Mouse (Mus musculus) midbrain, embryonic 16.5 days (tissue): ENCODE data around the gene Dhx34. TPM values are rescaled to one million over a fixed set of nuclear protein-coding genes. Genes with fewer than 3 reads are reported as not detected.
"Not testable (repeated sequence)": the region's sequence is repeated elsewhere in the genome, so short reads cannot be mapped to it uniquely, and the experiment has no call there.

ENCODE experiments used
- ATAC-seq: fragments of 200-750 bp; cut with Nextera tagmentation; 2 replicates; pipeline ENCODE4 v1.8.0; 2017; ENCODE audit warnings: moderate TSS enrichment
- H3K27ac ChIP-seq: fragments of 300-500 bp; sonication (generic); 2 replicates; pipeline ENCODE4 v1.5.1; 2014; ENCODE audit warnings: mild to moderate bottlenecking, low read length, mixed read lengths
- H3K27me3 ChIP-seq: fragments of 300-500 bp; sonication (generic); 2 replicates; pipeline ENCODE4 v1.6.1; 2014; ENCODE audit warnings: low read depth, low read length, mixed read lengths; ENCODE audit not compliant: control insufficient read depth, insufficient read depth
- H3K36me3 ChIP-seq: fragments of 300-500 bp; sonication (generic); 2 replicates; pipeline ENCODE4 v1.6.1; 2014; ENCODE audit warnings: mild to moderate bottlenecking, low read length, moderate library complexity, mixed read lengths; ENCODE audit not compliant: control insufficient read depth, insufficient read depth
- H3K4me1 ChIP-seq: fragments of 300-500 bp; sonication (generic); 2 replicates; pipeline ENCODE4 v1.6.1; 2014; ENCODE audit warnings: mild to moderate bottlenecking, low read length, mixed read lengths; ENCODE audit not compliant: control insufficient read depth, insufficient read depth
- H3K4me2 ChIP-seq: fragments of 300-500 bp; sonication (generic); 2 replicates; pipeline ENCODE4 v1.6.1; 2014; ENCODE audit warnings: mild to moderate bottlenecking, low read length, mixed read lengths
- H3K4me3 ChIP-seq: fragments of 300-500 bp; sonication (generic); 2 replicates; pipeline ENCODE4 v1.5.1; 2014; ENCODE audit warnings: low read depth, mild to moderate bottlenecking, low read length, moderate library complexity, mixed read lengths
- H3K9ac ChIP-seq: fragments of 300-500 bp; sonication (generic); 2 replicates; pipeline ENCODE4 v1.6.1; 2014; ENCODE audit warnings: low read depth, low read length, mixed read lengths
- H3K9me3 ChIP-seq: fragments of 300-500 bp; sonication (generic); replicated peaks from 2 replicates; pipeline ENCODE4 v1.6.1; 2014; ENCODE audit warnings: mild to moderate bottlenecking, low read length, mixed read lengths; ENCODE audit not compliant: control insufficient read depth, poor library complexity, severe bottlenecking
- WGBS: fragments of 180-500 bp; shearing (Covaris S2); extraction: QIAGEN DNeasy Blood & Tissue Kit; methylation state at CpG from one replicate; pipeline ENCODE4 v1.1.7; 2014; 5-methylcytosine and 5-hydroxymethylcytosine counted together
- polyA plus RNA-seq: library from polyadenylated mRNA; unstranded; fragments of >200 nt; fragmentation: Nextera tagmentation; extraction: Ambion mirVana; gene quantifications from 2 replicates; pipeline ENCODE4 v1.2.1, GENCODE M21; 2015

The Dhx34 gene
- polyA plus RNA-seq, 1 experiment from 2014 or later, result 14.3 TPM

- not testable (repeated sequence) for H3K4me1 ChIP-seq, H3K4me2 ChIP-seq
- 83% methylated on average over 4 of the region's 4 CpGs for WGBS
These were observed 34.1 kb upstream of the Dhx34 start for GRCm38 (mm10) chr7:16255963-16256362.

GRCm38 (mm10) chr7:16254195-16254594 is 32.4 kb upstream of the Dhx34 start:
- WGBS, result 72% methylated on average over 4 of the region's 4 CpGs
- ATAC-seq, result no peak
- no peak overlapping the region for H3K4me3 ChIP-seq
- no peaks in the 10 kb centered on the region for H3K36me3 ChIP-seq
- H3K4me2 ChIP-seq, result no peak overlapping the region
- H3K27me3 ChIP-seq, result no peaks in the 10 kb centered on the region
- H3K9me3 ChIP-seq, result no peaks in the 10 kb centered on the region
- H3K9ac ChIP-seq, result no peak overlapping the region
- no peaks in the 10 kb centered on the region for H3K4me1 ChIP-seq
- no peak overlapping the region for H3K27ac ChIP-seq

More at GRCm38 (mm10) chr7:16255963-16256362, 34.1 kb upstream of the Dhx34 start:
- not testable (repeated sequence) for H3K9ac ChIP-seq, ATAC-seq, H3K27me3 ChIP-seq, H3K36me3 ChIP-seq, H3K4me3 ChIP-seq, H3K27ac ChIP-seq, H3K9me3 ChIP-seq

- Histone ChIP-seq H3K4me1 (no peaks in the 10 kb centered on the region), H3K27ac (no peak overlapping the region), H3K27me3 (no peaks in the 10 kb centered on the region), H3K4me2 (no peak overlapping the region), H3K4me3 (no peak overlapping the region), H3K36me3 (no peaks in the 10 kb centered on the region), H3K9me3 (no peaks in the 10 kb centered on the region), H3K9ac (no peak overlapping the region)
- no peak for ATAC-seq
- WGBS, result 81% methylated on average over 5 of the region's 5 CpGs
These were observed 28.9 kb upstream of the Dhx34 start for GRCm38 (mm10) chr7:16250687-16251086.

GRCm38 (mm10) chr7:16245958-16246357 is 24.1 kb upstream of the Dhx34 start:
- 67% methylated on average over 1 of the region's 4 CpGs for WGBS
- H3K9me3 ChIP-seq, result no peaks in the 10 kb centered on the region
- H3K27ac ChIP-seq, result no peak overlapping the region
- no peaks in the 10 kb centered on the region for H3K4me1 ChIP-seq
- H3K4me3 ChIP-seq, result no peak overlapping the region
- no peak for ATAC-seq
- H3K9ac ChIP-seq, result no peak overlapping the region
- H3K36me3 ChIP-seq, result no peaks in the 10 kb centered on the region
- H3K27me3 ChIP-seq, result no peaks in the 10 kb centered on the region
- H3K4me2 ChIP-seq, result no peak overlapping the region

GRCm38 (mm10) chr7:16244067-16244466 is 22.2 kb upstream of the Dhx34 start, which contains the start of gene C5ar2:
Gene C5ar2, minus strand, starts transcription at chr7:16244154.
- Histone ChIP-seq H3K4me3 (no peak within 1 kb of the TSS), H3K9me3 (no peaks in the 10 kb centered on the region), H3K4me1 (no peaks in the 10 kb centered on the region), H3K36me3 (no peaks in the 10 kb centered on the region), H3K27ac (no peak within 1 kb of the TSS), H3K4me2 (no peak within 1 kb of the TSS), H3K9ac (no peak within 1 kb of the TSS), H3K27me3 (no peaks in the 10 kb centered on the region)
- WGBS, result 81% methylated on average over 5 of the region's 5 CpGs
- no peak for ATAC-seq

GRCm38 (mm10) chr7:16242198-16242597 is 20.4 kb upstream of the Dhx34 start:
- Histone ChIP-seq H3K9ac (no peak overlapping the region), H3K9me3 (no peaks in the 10 kb centered on the region), H3K4me1 (no peaks in the 10 kb centered on the region), H3K36me3 (no peaks in the 10 kb centered on the region), H3K27me3 (no peaks in the 10 kb centered on the region), H3K4me2 (no peak overlapping the region), H3K27ac (no peak overlapping the region), H3K4me3 (no peak overlapping the region)
- ATAC-seq, result no peak
- 85% methylated on average over 6 of the region's 6 CpGs for WGBS

- ATAC-seq, result no peak
These were observed 19.9 kb upstream of the Dhx34 start for GRCm38 (mm10) chr7:16241787-16242186.

GRCm38 (mm10) chr7:16240978-16241303 is 19.1 kb upstream of the Dhx34 start:
- Histone ChIP-seq H3K9me3 (no peaks in the 10 kb centered on the region), H3K9ac (no peak overlapping the region), H3K27me3 (no peaks in the 10 kb centered on the region), H3K4me1 (no peaks in the 10 kb centered on the region), H3K27ac (no peak overlapping the region), H3K4me3 (no peak overlapping the region), H3K36me3 (no peaks in the 10 kb centered on the region), H3K4me2 (no peak overlapping the region)
- no peak for ATAC-seq
- 100% methylated on average over 1 of the region's 1 CpGs for WGBS

More at GRCm38 (mm10) chr7:16241787-16242186, 19.9 kb upstream of the Dhx34 start:
- H3K4me3 ChIP-seq, result no peak overlapping the region
- H3K4me2 ChIP-seq, result no peak overlapping the region
- H3K36me3 ChIP-seq, result no peaks in the 10 kb centered on the region
- H3K9ac ChIP-seq, result no peak overlapping the region
- H3K27ac ChIP-seq, result no peak overlapping the region
- H3K9me3 ChIP-seq, result no peaks in the 10 kb centered on the region
- no peaks in the 10 kb centered on the region for H3K27me3 ChIP-seq
- H3K4me1 ChIP-seq, result no peaks in the 10 kb centered on the region
- 70% methylated on average over 11 of the region's 11 CpGs for WGBS

GRCm38 (mm10) chr7:16240281-16240977 is 18.6 kb upstream of the Dhx34 start:
- WGBS, result 77% methylated on average over 7 of the region's 7 CpGs
- Histone ChIP-seq H3K27me3 (no peaks in the 10 kb centered on the region), H3K36me3 (no peaks in the 10 kb centered on the region), H3K9me3 (no peaks in the 10 kb centered on the region), H3K4me3 (no peak overlapping the region), H3K9ac (no peak overlapping the region), H3K4me1 (no peaks in the 10 kb centered on the region), H3K27ac (no peak overlapping the region), H3K4me2 (no peak overlapping the region)
- no peak for ATAC-seq
